Mouse (Mus musculus): Measurements from ENCODE around the gene Tmem258. TPM values are rescaled to one million over a fixed set of nuclear protein-coding genes. Genes with fewer than 3 reads are reported as not detected.
A peak's percentile ranks its signal among the peaks of the same experiment; 100 is the strongest.

Gene Tmem258
- total and polyA plus RNA-seq, 2 experiments from 2014 or later = 102 to 310 TPM

- peak; percentile 72 for DNase-seq
- H3K27me3 ChIP-seq (ENCODE audit: insufficient read depth, low read length) = peaks cover 4% of the 10 kb centered on the region; the same call in 1 of the 2 replicates
- no peaks in the 10 kb centered on the region for H3K36me3 ChIP-seq (ENCODE audit: insufficient read depth)
- no peaks in the 10 kb centered on the region for H3K4me1 ChIP-seq (ENCODE audit: insufficient read depth)
- ATAC-seq = peak; percentile 81
- peak within 1 kb of the TSS; percentile 32 for H3K4me3 ChIP-seq (ENCODE audit: low read depth, low read length)
- no peak within 1 kb of the TSS for H3K9ac ChIP-seq
- peak within 1 kb of the TSS; percentile 57 for H3K4me2 ChIP-seq (ENCODE audit: low read depth)
- H3K9me3 ChIP-seq (ENCODE audit: low read length) = no peaks in the 10 kb centered on the region
- peak; percentile 84 for TF ChIP-seq CTCF (IDR thresholded peaks at IDR 0.05; ENCODE audit: low read depth)
- WGBS = 8% methylated on average over 39 of the region's 43 CpGs
- no peak within 1 kb of the TSS for H3K27ac ChIP-seq (ENCODE audit: low read depth, low read length)
Measured at GRCm38 (mm10) chr19:10240654-10241305, 37.0 kb downstream of the Tmem258 start, which contains the start of gene Myrf. Myrf (minus strand) TSS chr19:10240748.

- no peak overlapping the region for H3K27ac ChIP-seq (ENCODE audit: low read depth, low read length)
- peaks cover 8% of the 10 kb centered on the region for H3K36me3 ChIP-seq (ENCODE audit: insufficient read depth)
- TF ChIP-seq CTCF (IDR thresholded peaks at IDR 0.05; ENCODE audit: low read depth) = no peak
- ATAC-seq = no peak
- no peaks in the 10 kb centered on the region for H3K4me1 ChIP-seq (ENCODE audit: insufficient read depth)
- H3K9me3 ChIP-seq (ENCODE audit: low read length) = no peaks in the 10 kb centered on the region
- WGBS = 4% methylated on average over 8 of the region's 8 CpGs
- no peak overlapping the region for H3K4me3 ChIP-seq (ENCODE audit: low read depth, low read length)
- no peak overlapping the region for H3K4me2 ChIP-seq (ENCODE audit: low read depth)
- DNase-seq = no peak
- H3K9ac ChIP-seq = no peak overlapping the region
- 0 out of 2 replicates have a peak, but pooled peaks cover 4% of the 10 kb centered on the region for H3K27me3 ChIP-seq (ENCODE audit: insufficient read depth, low read length)
Measured at GRCm38 (mm10) chr19:10242916-10243315, 39.1 kb downstream of the Tmem258 start.

GRCm38 (mm10) chr19:10244183-10244582 lies 40.4 kb downstream of the Tmem258 start:
- no peaks in the 10 kb centered on the region for H3K9me3 ChIP-seq (ENCODE audit: low read length)
- no peak overlapping the region for H3K27ac ChIP-seq (ENCODE audit: low read depth, low read length)
- TF ChIP-seq CTCF (IDR thresholded peaks at IDR 0.05; ENCODE audit: low read depth) = peak; percentile 48; the same call in 1 of the 2 replicates
- no peak overlapping the region for H3K9ac ChIP-seq
- no peaks in the 10 kb centered on the region for H3K4me1 ChIP-seq (ENCODE audit: insufficient read depth)
- no peak overlapping the region for H3K4me2 ChIP-seq (ENCODE audit: low read depth)
- no peak overlapping the region for H3K4me3 ChIP-seq (ENCODE audit: low read depth, low read length)
- 0 out of 2 replicates have a peak, but pooled peaks cover 4% of the 10 kb centered on the region for H3K27me3 ChIP-seq (ENCODE audit: insufficient read depth, low read length)
- WGBS = 26% methylated on average over 3 of the region's 3 CpGs
- peaks cover 15% of the 10 kb centered on the region for H3K36me3 ChIP-seq (ENCODE audit: insufficient read depth)
- no peak for ATAC-seq
- no peak for DNase-seq

- TF ChIP-seq CTCF (IDR thresholded peaks at IDR 0.05; ENCODE audit: low read depth) = no peak
- Histone ChIP-seq H3K9me3 (ENCODE audit: low read length) (no peaks in the 10 kb centered on the region), H3K4me1 (ENCODE audit: insufficient read depth) (no peaks in the 10 kb centered on the region), H3K27ac (ENCODE audit: low read depth, low read length) (no peak overlapping the region), H3K4me2 (ENCODE audit: low read depth) (no peak overlapping the region), H3K36me3 (ENCODE audit: insufficient read depth) (peaks cover 32% of the 10 kb centered on the region), H3K4me3 (ENCODE audit: low read depth, low read length) (no peak overlapping the region), H3K9ac (no peak overlapping the region), H3K27me3 (ENCODE audit: insufficient read depth, low read length) (no peaks in the 10 kb centered on the region)
- WGBS = 32% methylated on average over 6 of the region's 6 CpGs
- ATAC-seq = no peak
- no peak for DNase-seq
Measured at GRCm38 (mm10) chr19:10247165-10247564, 43.4 kb downstream of the Tmem258 start.

- no peaks in the 10 kb centered on the region for H3K4me1 ChIP-seq (ENCODE audit: insufficient read depth)
- no peak overlapping the region for H3K9ac ChIP-seq
- no peak overlapping the region for H3K27ac ChIP-seq (ENCODE audit: low read depth, low read length)
- WGBS = 70% methylated on average over 20 of the region's 20 CpGs
- DNase-seq (no peak), ATAC-seq (no peak)
- no peak for TF ChIP-seq CTCF (IDR thresholded peaks at IDR 0.05; ENCODE audit: low read depth)
- no peaks in the 10 kb centered on the region for H3K9me3 ChIP-seq (ENCODE audit: low read length)
- H3K4me2 ChIP-seq (ENCODE audit: low read depth) = no peak overlapping the region
- H3K27me3 ChIP-seq (ENCODE audit: insufficient read depth, low read length) = no peaks in the 10 kb centered on the region
- no peak overlapping the region for H3K4me3 ChIP-seq (ENCODE audit: low read depth, low read length)
- peaks cover 41% of the 10 kb centered on the region for H3K36me3 ChIP-seq (ENCODE audit: insufficient read depth)
Measured at GRCm38 (mm10) chr19:10248128-10248527, 44.3 kb downstream of the Tmem258 start.

Small RNA genes within 50 kb of the gene (microRNA-seq; reads per million reads assigned to microRNA genes)
- 0.77 to 1.3 reads per million in 2 experiments for gene Mir6993

Other genes starting within 250 kb of the Tmem258 start
- 228 and 300 TPM in 2 replicates for gene Fth1, start 223.4 kb upstream of the Tmem258 start, total RNA-seq (2014; rRNA removed)
- gene Fth1, start 223.4 kb upstream of the Tmem258 start, polyA plus RNA-seq (2015; fragmentation: Nextera tagmentation; extraction: Ambion mirVana) = 2,942 and 2,984 TPM in 2 replicates
- gene Best1, start 202.4 kb upstream of the Tmem258 start, total RNA-seq (2014; rRNA removed) = 0.92 and 1.6 TPM in 2 replicates
- gene Best1, start 202.4 kb upstream of the Tmem258 start, polyA plus RNA-seq (2015; fragmentation: Nextera tagmentation; extraction: Ambion mirVana) = 1.6 and 3.6 TPM in 2 replicates
- 14.4 and 19.9 TPM in 2 replicates for gene Rab3il1, start 202.3 kb upstream of the Tmem258 start, total RNA-seq (2014; rRNA removed)
- 20.0 and 20.6 TPM in 2 replicates for gene Rab3il1, start 202.3 kb upstream of the Tmem258 start, polyA plus RNA-seq (2015; fragmentation: Nextera tagmentation; extraction: Ambion mirVana)
- gene Fads3, start 162.4 kb upstream of the Tmem258 start, total RNA-seq (2014; rRNA removed) = 45.5 and 45.6 TPM in 2 replicates
- 25.0 and 29.4 TPM in 2 replicates for gene Fads3, start 162.4 kb upstream of the Tmem258 start, polyA plus RNA-seq (2015; fragmentation: Nextera tagmentation; extraction: Ambion mirVana)
- gene Fads2, start 102.3 kb upstream of the Tmem258 start, total RNA-seq (2014; rRNA removed) = 218 and 248 TPM in 2 replicates
- gene Fads2, start 102.3 kb upstream of the Tmem258 start, polyA plus RNA-seq (2015; fragmentation: Nextera tagmentation; extraction: Ambion mirVana) = 183 and 249 TPM in 2 replicates
- 142 and 176 TPM in 2 replicates for gene Fads1, start 21.1 kb upstream of the Tmem258 start, total RNA-seq (2014; rRNA removed)
- 113 and 153 TPM in 2 replicates for gene Fads1, start 21.1 kb upstream of the Tmem258 start, polyA plus RNA-seq (2015; fragmentation: Nextera tagmentation; extraction: Ambion mirVana)
- 23.4 and 24.6 TPM in 2 replicates for gene Fen1, start 155 bp downstream of the Tmem258 start, total RNA-seq (2014; rRNA removed)
- gene Fen1, start 155 bp downstream of the Tmem258 start, polyA plus RNA-seq (2015; fragmentation: Nextera tagmentation; extraction: Ambion mirVana) = 28.7 and 30.8 TPM in 2 replicates
- gene Myrf, start 36.7 kb downstream of the Tmem258 start, total RNA-seq (2014; rRNA removed) = 0.54 and 0.81 TPM in 2 replicates
- gene Myrf, start 36.7 kb downstream of the Tmem258 start, polyA plus RNA-seq (2015; fragmentation: Nextera tagmentation; extraction: Ambion mirVana) = 0.20 and 0.47 TPM in 2 replicates
- gene Dagla, start 100.9 kb downstream of the Tmem258 start, total RNA-seq (2014; rRNA removed) = 17.4 and 21.8 TPM in 2 replicates
- gene Dagla, start 100.9 kb downstream of the Tmem258 start, polyA plus RNA-seq (2015; fragmentation: Nextera tagmentation; extraction: Ambion mirVana) = 8.2 and 11.2 TPM in 2 replicates
- gene Syt7, start 185.1 kb downstream of the Tmem258 start, total RNA-seq (2014; rRNA removed) = 91.6 and 110 TPM in 2 replicates
- gene Syt7, start 185.1 kb downstream of the Tmem258 start, polyA plus RNA-seq (2015; fragmentation: Nextera tagmentation; extraction: Ambion mirVana) = 14.9 and 19.2 TPM in 2 replicates